Mouse (Mus musculus): ENCODE data around the gene Nol4l. TPM values are rescaled to one million over a fixed set of nuclear protein-coding genes. Genes with fewer than 3 reads are reported as not detected.

Gene Nol4l
- polyA plus RNA-seq, 1 experiment = 14.2 TPM

DNA sequence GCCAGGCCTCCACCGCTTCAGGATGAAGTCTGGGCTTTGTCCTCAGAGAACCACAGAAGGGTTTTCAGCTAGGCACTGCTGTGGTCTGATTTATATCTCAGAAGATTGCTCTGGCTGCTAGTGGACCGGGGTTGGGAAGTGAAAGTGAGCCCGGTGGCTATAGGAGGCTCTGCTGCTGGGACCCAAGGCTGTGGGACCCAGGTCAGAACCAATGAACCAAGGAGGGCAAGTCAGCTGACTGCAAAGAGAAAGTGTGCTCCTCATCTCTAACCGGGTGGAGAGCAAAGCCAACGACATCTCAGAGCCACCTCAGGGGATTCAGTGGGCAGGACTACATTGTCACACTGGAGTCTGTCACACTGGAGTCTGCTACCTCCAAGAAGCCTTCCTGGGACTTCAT, 23.4 kb downstream of the Nol4l start:
- TF ChIP-seq GATA1 (IDR thresholded peaks at IDR 0.05; ENCODE audit: low read length) = no peak

- no peak for TF ChIP-seq GATA1 (IDR thresholded peaks at IDR 0.05; ENCODE audit: low read length)
Measured at GRCm38 (mm10) chr2:153499154-153499553, 30.6 kb downstream of the Nol4l start.

DNA sequence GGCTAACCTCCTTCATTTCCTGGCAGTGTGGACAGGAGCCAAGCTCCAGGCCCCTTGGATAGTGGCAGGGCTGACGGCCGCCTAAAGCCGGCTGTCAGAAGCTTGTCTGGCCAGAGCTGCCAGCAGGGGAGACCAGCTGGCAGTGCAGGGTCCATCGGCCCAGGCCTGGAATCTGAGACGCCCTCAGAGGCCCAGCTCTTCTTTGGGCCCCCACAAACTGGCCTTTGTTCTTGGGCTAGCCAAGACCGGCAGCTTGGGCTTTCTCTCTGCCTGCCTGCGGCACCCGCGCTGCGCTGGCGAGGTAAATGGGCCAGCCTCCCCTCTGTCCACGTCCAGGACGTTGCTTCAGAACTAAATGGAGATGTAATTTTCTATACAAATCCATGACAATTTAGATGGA, 32.9 kb downstream of the Nol4l start:
- TF ChIP-seq GATA1 (IDR thresholded peaks at IDR 0.05; ENCODE audit: low read length) = no peak

GRCm38 (mm10) chr2:153496301-153496700, 33.5 kb downstream of the Nol4l start:
- TF ChIP-seq GATA1 (IDR thresholded peaks at IDR 0.05; ENCODE audit: low read length) = no peak

DNA sequence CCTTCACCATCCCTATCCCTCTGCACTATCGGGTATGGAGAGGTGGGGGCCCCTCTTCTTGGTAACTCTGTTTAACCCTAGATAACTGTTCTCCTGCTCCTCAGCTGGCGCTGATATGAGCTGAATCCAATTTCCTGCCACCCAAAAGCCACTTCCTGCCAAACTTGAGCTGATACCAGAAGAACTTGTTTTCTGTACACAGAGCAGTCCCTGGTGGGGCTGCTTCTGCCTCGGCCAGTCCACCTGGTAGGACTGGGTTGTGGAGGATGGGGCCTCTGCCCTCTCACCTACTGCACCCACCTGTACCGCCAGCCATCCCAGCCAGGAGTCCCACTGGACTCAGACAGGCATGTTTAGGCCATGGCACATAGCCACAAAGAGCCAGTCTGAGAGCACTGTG, 34.0 kb downstream of the Nol4l start:
- TF ChIP-seq GATA1 (IDR thresholded peaks at IDR 0.05; ENCODE audit: low read length) = peak; percentile 96

- TF ChIP-seq GATA1 (IDR thresholded peaks at IDR 0.05; ENCODE audit: low read length) = no peak
Measured at GRCm38 (mm10) chr2:153494293-153494811, 35.4 kb downstream of the Nol4l start.

GRCm38 (mm10) chr2:153493781-153494292, 35.9 kb downstream of the Nol4l start:
- TF ChIP-seq GATA1 (IDR thresholded peaks at IDR 0.05; ENCODE audit: low read length) = no peak

GRCm38 (mm10) chr2:153493393-153493731, 36.4 kb downstream of the Nol4l start:
- no peak for TF ChIP-seq GATA1 (IDR thresholded peaks at IDR 0.05; ENCODE audit: low read length)

GRCm38 (mm10) chr2:153492573-153493392, 37.0 kb downstream of the Nol4l start, which contains the start of gene 4930404H24Rik:
TSS of gene 4930404H24Rik (plus strand) at chr2:153492790.
- TF ChIP-seq GATA1 (IDR thresholded peaks at IDR 0.05; ENCODE audit: low read length) = no peak

GRCm38 (mm10) chr2:153492179-153492517, 37.6 kb downstream of the Nol4l start:
- TF ChIP-seq GATA1 (IDR thresholded peaks at IDR 0.05; ENCODE audit: low read length) = no peak

DNA sequence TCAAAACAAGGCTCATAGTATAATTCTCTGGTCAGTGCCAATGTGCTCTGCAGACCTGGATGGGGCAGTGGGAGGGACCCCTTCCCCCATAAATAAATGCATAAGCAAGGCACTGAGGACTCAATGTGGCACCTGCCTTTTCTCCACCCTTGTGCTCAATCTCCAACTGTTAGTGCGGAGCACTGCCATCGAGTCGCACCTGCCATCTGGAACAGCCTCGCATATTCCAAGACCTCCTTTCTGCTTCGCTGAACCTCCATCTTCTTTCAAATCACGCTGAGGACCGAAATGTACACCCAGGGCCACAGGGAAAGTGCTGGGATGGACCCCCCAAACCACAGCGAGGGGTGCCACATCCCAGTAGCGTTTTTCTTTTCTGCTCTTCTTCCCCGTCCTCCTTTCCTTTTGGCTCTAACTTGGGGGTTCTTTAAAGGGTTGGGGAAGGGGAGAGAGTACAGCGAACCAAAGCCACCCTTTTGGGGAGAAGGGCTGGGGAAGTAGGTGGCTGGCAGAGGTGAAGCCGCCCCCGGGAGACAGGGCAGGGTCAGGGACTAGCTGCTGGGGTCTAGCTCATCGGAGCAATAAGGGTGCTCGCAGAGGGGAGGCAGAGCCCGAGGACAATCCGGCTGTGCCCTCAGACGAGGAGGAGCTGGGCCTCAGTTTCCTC, 38.1 kb downstream of the Nol4l start:
- TF ChIP-seq GATA1 (IDR thresholded peaks at IDR 0.05; ENCODE audit: low read length) = no peak

- no peak for TF ChIP-seq GATA1 (IDR thresholded peaks at IDR 0.05; ENCODE audit: low read length)
Measured at GRCm38 (mm10) chr2:153490940-153491339, 38.8 kb downstream of the Nol4l start.

DNA sequence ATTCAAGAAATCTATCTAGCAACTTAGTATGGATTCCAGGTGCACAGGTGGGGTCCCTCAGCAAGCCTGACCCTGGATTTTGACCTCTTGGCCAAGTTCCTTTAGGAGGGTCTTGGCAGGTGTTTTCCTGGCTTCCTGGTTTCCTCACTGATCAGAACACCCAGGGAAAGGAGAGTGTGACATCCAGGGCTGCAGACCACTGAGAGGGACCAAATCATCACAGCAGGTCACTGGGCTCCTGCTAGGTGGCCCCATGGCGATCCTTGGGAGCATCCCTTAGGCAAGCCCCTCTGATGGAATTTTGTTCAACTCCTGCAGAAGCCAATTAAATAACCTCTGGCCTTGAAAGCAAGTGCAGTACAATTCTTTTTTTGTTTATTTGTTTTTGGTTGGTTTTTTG, 39.7 kb downstream of the Nol4l start:
- no peak for TF ChIP-seq GATA1 (IDR thresholded peaks at IDR 0.05; ENCODE audit: low read length)

GRCm38 (mm10) chr2:153484071-153484470, 45.7 kb downstream of the Nol4l start:
- no peak for TF ChIP-seq GATA1 (IDR thresholded peaks at IDR 0.05; ENCODE audit: low read length)

DNA sequence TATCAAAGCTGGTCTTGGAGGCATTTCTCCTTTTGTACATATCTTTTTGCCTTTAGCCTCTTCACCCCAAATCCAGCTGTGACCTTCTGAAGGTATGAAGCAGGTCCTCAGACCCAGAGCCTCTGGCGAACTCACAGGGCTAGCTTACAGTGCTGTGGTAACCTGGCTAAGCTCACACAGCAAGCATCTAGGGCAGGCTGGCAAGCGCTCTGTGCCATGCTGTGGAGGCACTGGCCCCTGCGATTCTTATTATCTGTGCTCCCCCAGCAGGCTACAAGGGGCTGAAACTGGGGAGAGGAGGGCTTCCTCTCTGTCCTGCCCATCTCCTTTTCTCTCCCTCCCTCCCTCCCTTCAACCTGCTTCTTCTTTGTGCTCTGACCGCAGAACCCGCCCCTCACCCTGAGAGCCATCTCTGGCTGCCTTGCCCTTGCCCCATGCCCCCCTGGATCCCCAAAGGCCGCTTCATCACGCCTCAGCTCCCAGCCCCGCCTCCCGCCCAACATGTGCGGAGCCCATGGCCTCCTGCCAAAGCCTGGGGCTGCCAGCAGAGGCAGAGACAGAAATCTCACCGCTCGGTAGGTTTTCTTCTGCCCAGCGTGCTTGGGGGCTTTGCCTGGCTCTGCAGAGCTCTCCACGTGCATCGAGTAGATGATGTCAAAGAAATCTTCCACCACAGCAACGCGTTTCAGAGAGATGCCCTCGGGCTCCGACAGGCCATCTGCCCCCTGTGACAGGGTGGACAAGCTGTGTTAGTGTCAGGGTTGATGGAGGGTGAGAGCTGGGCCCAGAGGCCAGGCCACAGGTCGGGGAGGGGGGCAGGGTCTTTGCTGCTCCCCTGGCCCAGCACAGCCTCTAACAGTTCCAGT, 46.4 kb downstream of the Nol4l start:
- TF ChIP-seq GATA1 (IDR thresholded peaks at IDR 0.05; ENCODE audit: low read length) = no peak

GRCm38 (mm10) chr2:153481861-153482120, 48.0 kb downstream of the Nol4l start:
- no peak for TF ChIP-seq GATA1 (IDR thresholded peaks at IDR 0.05; ENCODE audit: low read length)

Measured in G1E-ER4 (cell line).